Mouse (Mus musculus) ES-E14 (cell line): Measurements from ENCODE around the gene Gm4969. TPM values are rescaled to one million over a fixed set of nuclear protein-coding genes. Genes with fewer than 3 reads are reported as not detected.

Source experiments
- DNase-seq: peaks from one replicate; pipeline ENCODE4 v3.0.0-alpha.2; 2013; ENCODE audit warnings: low read depth, low spot score
- H3K27ac ChIP-seq: 2 replicates; pipeline ENCODE4 v1.5.1; 2012; ENCODE audit warnings: low read depth, mild to moderate bottlenecking, low read length, moderate library complexity, mixed read lengths; ENCODE audit not compliant: poor library complexity, insufficient read depth, severe bottlenecking
- H3K36me3 ChIP-seq: 2 replicates; pipeline ENCODE4 v1.6.1; 2012; ENCODE audit warnings: mild to moderate bottlenecking, low read length, moderate library complexity, mixed read lengths; ENCODE audit not compliant: control insufficient read depth, poor library complexity, insufficient read depth, severe bottlenecking
- H3K4me1 ChIP-seq, 2 experiments: fragments of 150-350 bp in 1 of 2; sonication (generic) in 1 of 2; 2 replicates each; pipeline ENCODE4 v1.6.1; 2012; ENCODE audit warnings: low read length in 2 of 2, mild to moderate bottlenecking in 1 of 2, mixed read lengths in 1 of 2; ENCODE audit not compliant: control insufficient read depth in 2 of 2, insufficient read depth in 2 of 2, poor library complexity in 1 of 2
- H3K4me3 ChIP-seq, 2 experiments: fragments of 150-350 bp in 1 of 2; sonication (generic) in 1 of 2; 2 replicates each; pipeline ENCODE4 v1.5.1; 2012; ENCODE audit warnings: low read length in 2 of 2, low read depth in 1 of 2, mild to moderate bottlenecking in 1 of 2, mixed read lengths in 1 of 2; ENCODE audit not compliant: insufficient read depth in 1 of 2, poor library complexity in 1 of 2, severe bottlenecking in 1 of 2
- H3K9ac ChIP-seq: 2 replicates; pipeline ENCODE4 v1.6.1; 2012; ENCODE audit warnings: low read depth, mild to moderate bottlenecking, low read length, mixed read lengths; ENCODE audit not compliant: poor library complexity, insufficient read depth, severe bottlenecking
- H3K9me3 ChIP-seq: fragments of 150-350 bp; sonication (generic); 2 replicates; pipeline ENCODE4 v1.6.1; 2012; ENCODE audit warnings: low read depth, mild to moderate bottlenecking, low read length; ENCODE audit not compliant: control insufficient read depth, insufficient read depth
- CHD2 ChIP-seq: IDR thresholded peaks from 2 replicates; pipeline ENCODE4 v1.6.1; 2014; ENCODE audit warnings: mild to moderate bottlenecking, low read depth, low read length, inconsistent platforms
- HCFC1 ChIP-seq: IDR thresholded peaks from 2 replicates; pipeline ENCODE4 v1.6.1; 2012; ENCODE audit warnings: low read length, inconsistent platforms, borderline replicate concordance; ENCODE audit not compliant: insufficient read depth
- MAFK ChIP-seq: IDR thresholded peaks from 2 replicates; pipeline ENCODE4 v1.6.1; 2014; ENCODE audit warnings: mild to moderate bottlenecking, low read depth, low read length, inconsistent platforms; ENCODE audit not compliant: insufficient read depth
- ZC3H11A ChIP-seq: IDR thresholded peaks from 2 replicates; pipeline ENCODE4 v1.6.1; 2012; ENCODE audit warnings: low read depth, mild to moderate bottlenecking, inconsistent platforms, low read length, borderline replicate concordance
- ZNF384 ChIP-seq: IDR thresholded peaks from 2 replicates; pipeline ENCODE4 v1.6.1; 2012; ENCODE audit warnings: low read depth, low read length, inconsistent platforms
- in situ Hi-C, 2 experiments: fragments of 600-800 bp; cut with MboI; formaldehyde crosslinking; loops; one replicate each; pipeline ENCODE4 v1.15.1; 2025; ENCODE audit warnings: low sequenced_read_pairs in 2 of 2, inconsistent platforms in 1 of 2; ENCODE audit not compliant: unreplicated experiment in 2 of 2
- total RNA-seq: library from RNA; depleted of rRNA; stranded (reverse); fragments of 300-350 nt; gene quantifications from 2 replicates; pipeline ENCODE4 v1.2.3, GENCODE M21; 2012

The Gm4969 gene
- total RNA-seq, 1 experiment: 1.9 TPM

GRCm38 (mm10) chr7:19065896-19066295 is 52.3 kb downstream of the Gm4969 start:
- in situ Hi-C loops: no loop called here
- TF ChIP-seq ZNF384 (no peak), MAFK (no peak), CHD2 (no peak), ZC3H11A (no peak), HCFC1 (no peak)

GRCm38 (mm10) chr7:19057405-19057804 is 60.8 kb downstream of the Gm4969 start:
- no peaks in the 10 kb centered on the region for H3K9me3 ChIP-seq
- peaks cover 6% of the 10 kb centered on the region; the same call in 1 of the 2 replicates for H3K36me3 ChIP-seq
- H3K4me1 ChIP-seq: peaks cover 0 to 8% of the 10 kb centered on the region in 2 experiments; a peak in 1 of 4 replicates
- H3K4me3 ChIP-seq: no peak overlapping the region
- TF ChIP-seq ZNF384: no peak
- no peak for TF ChIP-seq MAFK
- no peak for TF ChIP-seq HCFC1
- TF ChIP-seq CHD2: no peak
- no peak for TF ChIP-seq ZC3H11A
- H3K27ac ChIP-seq: no peak overlapping the region
- no peak overlapping the region for H3K9ac ChIP-seq
- in situ Hi-C loops: no loop called here
- DNase-seq: no peak

More at GRCm38 (mm10) chr7:19065896-19066295, 52.3 kb downstream of the Gm4969 start:
- no peak for DNase-seq
- Histone ChIP-seq H3K9ac (0 out of 2 replicates have a peak overlapping the region, but pooled peaks have one; percentile 2), H3K9me3 (no peaks in the 10 kb centered on the region), H3K4me1 (peaks cover 0 to 5% of the 10 kb centered on the region in 2 experiments; a peak in 1 of 4 replicates), H3K36me3 (no peaks in the 10 kb centered on the region), H3K27ac (no peak overlapping the region), H3K4me3 (peak overlapping the region; percentile 41 to 49; a peak in 3 of 4 replicates)

- DNase-seq: no peak
- TF ChIP-seq CHD2 (no peak), ZNF384 (no peak)
Observed at GRCm38 (mm10) chr7:19055108-19055507, 63.1 kb downstream of the Gm4969 start.

GRCm38 (mm10) chr7:19054777-19055076 is 63.4 kb downstream of the Gm4969 start:
- Histone ChIP-seq H3K27ac (no peak overlapping the region), H3K4me3 (no peak overlapping the region), H3K9me3 (no peaks in the 10 kb centered on the region), H3K4me1 (peaks cover 0 to 8% of the 10 kb centered on the region in 2 experiments; a peak in 1 of 4 replicates), H3K9ac (no peak overlapping the region), H3K36me3 (peaks cover 29% of the 10 kb centered on the region)
- no peak for DNase-seq
- in situ Hi-C loops: no loop called here
- TF ChIP-seq CHD2: no peak
- no peak for TF ChIP-seq HCFC1
- no peak for TF ChIP-seq ZNF384
- TF ChIP-seq MAFK: no peak
- no peak for TF ChIP-seq ZC3H11A

More at GRCm38 (mm10) chr7:19055108-19055507, 63.1 kb downstream of the Gm4969 start:
- in situ Hi-C loops: no loop called here
- Histone ChIP-seq H3K4me3 (no peak overlapping the region), H3K27ac (no peak overlapping the region), H3K4me1 (peaks cover 0 to 8% of the 10 kb centered on the region in 2 experiments; a peak in 1 of 4 replicates), H3K36me3 (peaks cover 25% of the 10 kb centered on the region), H3K9ac (no peak overlapping the region), H3K9me3 (no peaks in the 10 kb centered on the region)

GRCm38 (mm10) chr7:19054047-19054776 is 64.0 kb downstream of the Gm4969 start, which contains the start of gene Rsph6a:
Rsph6a (plus strand) TSS chr7:19054690.
- in situ Hi-C loops: no loop called here
- TF ChIP-seq MAFK (no peak), ZC3H11A (no peak), HCFC1 (no peak), ZNF384 (no peak), CHD2 (no peak)
- Histone ChIP-seq H3K9me3 (no peaks in the 10 kb centered on the region), H3K27ac (no peak within 1 kb of the TSS), H3K4me1 (peaks cover 0 to 8% of the 10 kb centered on the region in 2 experiments; a peak in 1 of 4 replicates), H3K4me3 (no peak within 1 kb of the TSS), H3K9ac (peak within 1 kb of the TSS; percentile 51; the same call in 1 of the 2 replicates), H3K36me3 (peaks cover 33% of the 10 kb centered on the region)
- peak; percentile 74 for DNase-seq
